ENCODE assay signal across 12 mouse cellular contexts in genomic region chr8:115515647-115516046, GRCm38 (mm10).
DNase-seq lines count a peak whose midpoint lies in the region.
"Had no signal": no experiment of that assay in that cellular context is flagged by ENCODE, and none has a peak within 500 bp of the region (broad histone marks: within the 10 kb centered on the region; RNA-seq: fewer than 3 reads in every experiment).

No protein-coding gene starts in this region.

- DNase-seq in thymus, postnatal 0 days (ENCODE audit: low spot score), result peak; percentile 21
- no peak for DNase-seq in thymus, adult 18-20 months
- DNase-seq in induced T-regulatory cell, adult 2 months (ENCODE audit: low read depth), result peak; percentile 53
- peak; percentile 16 for DNase-seq in thymus, postnatal 14 days
- no peak for DNase-seq in ovary, postnatal 14 days (ENCODE audit: low spot score)
- DNase-seq in spleen, postnatal 10 days (ENCODE audit: low spot score in 2 of 2), result no peak
- no peak for DNase-seq in gastrocnemius, postnatal 36 days
- DNase-seq: adrenal gland, postnatal 36 days; cerebellum, adult 2 months; forebrain, postnatal 0 days; gastrocnemius, postnatal 14 days; heart, postnatal 36 days had no signal

- intact Hi-C loops in gastrocnemius, postnatal 36 days (cut with DNase I), result no loop called here

Comparison
In these comparisons a context has a peak if more than half of its experiments do, and no peak if none do; other contexts are left out.
1. DNase-seq: peak in thymus, postnatal 0 days (single experiment), induced T-regulatory cell, adult 2 months (single experiment) and thymus, postnatal 14 days (single experiment); none in thymus, adult 18-20 months (0 of 2), ovary, postnatal 14 days (single experiment), spleen, postnatal 10 days (0 of 2) and gastrocnemius, postnatal 36 days (0 of 2).